Mouse (Mus musculus) erythroblast, embryonic 14.5 days (primary cell): ENCODE results near the gene Nufip2. TPM values are rescaled to one million over a fixed set of nuclear protein-coding genes. Genes with fewer than 3 reads are reported as not detected.

Experiments
- H3K27me3 ChIP-seq: 2 replicates; pipeline ENCODE4 v1.6.1; 2012; ENCODE audit warnings: inconsistent platforms; ENCODE audit not compliant: control insufficient read depth
- H3K36me3 ChIP-seq: 2 replicates; pipeline ENCODE4 v1.6.1; 2012; ENCODE audit warnings: mild to moderate bottlenecking, inconsistent platforms; ENCODE audit not compliant: control insufficient read depth
- H3K4me1 ChIP-seq: 2 replicates; pipeline ENCODE4 v1.6.1; 2012; ENCODE audit warnings: inconsistent platforms; ENCODE audit not compliant: control insufficient read depth
- H3K4me3 ChIP-seq: replicated peaks from 2 replicates; pipeline ENCODE3; 2012; ENCODE audit warnings: moderate library complexity, mild to moderate bottlenecking, inconsistent platforms
- H3K9me3 ChIP-seq: 2 replicates; pipeline ENCODE4 v1.6.1; 2012; ENCODE audit warnings: low read length, inconsistent platforms, mixed read lengths; ENCODE audit not compliant: control insufficient read depth
- GATA1 ChIP-seq: IDR thresholded peaks from 2 replicates; pipeline ENCODE4 v1.6.1; 2012; ENCODE audit warnings: low read length, inconsistent platforms, mixed read lengths
- TAL1 ChIP-seq: IDR thresholded peaks from 3 replicates; pipeline ENCODE4 v1.6.1; 2012; ENCODE audit warnings: low read length, inconsistent platforms, mixed read lengths
- polyA plus RNA-seq: library from polyadenylated mRNA; stranded (reverse); fragments of >175 nt; gene quantifications from 2 replicates; pipeline ENCODE4 v1.2.3, GENCODE M21; 2012

The Nufip2 gene
- polyA plus RNA-seq, 1 experiment = 1.0 TPM

GRCm38 (mm10) chr11:77705920-77706319 lies 20.0 kb downstream of the Nufip2 start:
- peaks cover 10% of the 10 kb centered on the region for H3K4me1 ChIP-seq
- no peaks in the 10 kb centered on the region for H3K9me3 ChIP-seq
- TF ChIP-seq TAL1 (no peak), GATA1 (no peak)
- H3K27me3 ChIP-seq = no peaks in the 10 kb centered on the region
- H3K36me3 ChIP-seq = peaks cover 84% of the 10 kb centered on the region
- no peak overlapping the region for H3K4me3 ChIP-seq

GRCm38 (mm10) chr11:77709039-77709438 lies 23.1 kb downstream of the Nufip2 start:
- no peak for TF ChIP-seq TAL1
- no peak for TF ChIP-seq GATA1
- Histone ChIP-seq H3K4me3 (no peak overlapping the region), H3K4me1 (peaks cover 8% of the 10 kb centered on the region), H3K36me3 (peaks cover 81% of the 10 kb centered on the region), H3K27me3 (no peaks in the 10 kb centered on the region), H3K9me3 (no peaks in the 10 kb centered on the region)

- H3K27me3 ChIP-seq = no peaks in the 10 kb centered on the region
- H3K36me3 ChIP-seq = peaks cover 69% of the 10 kb centered on the region
- peaks cover 3% of the 10 kb centered on the region; the same call in 1 of the 2 replicates for H3K4me1 ChIP-seq
- TF ChIP-seq TAL1 (no peak), GATA1 (no peak)
- no peak overlapping the region for H3K4me3 ChIP-seq
- no peaks in the 10 kb centered on the region for H3K9me3 ChIP-seq
Measured at GRCm38 (mm10) chr11:77713736-77714135, 27.8 kb downstream of the Nufip2 start.

- no peaks in the 10 kb centered on the region for H3K9me3 ChIP-seq
Measured at GRCm38 (mm10) chr11:77719055-77719454, 33.1 kb downstream of the Nufip2 start.

GRCm38 (mm10) chr11:77721389-77721788 lies 35.4 kb downstream of the Nufip2 start:
- Histone ChIP-seq H3K4me3 (no peak overlapping the region), H3K36me3 (peaks cover 11% of the 10 kb centered on the region), H3K4me1 (no peaks in the 10 kb centered on the region), H3K27me3 (no peaks in the 10 kb centered on the region), H3K9me3 (no peaks in the 10 kb centered on the region)
- TF ChIP-seq TAL1 (no peak), GATA1 (no peak)

More at GRCm38 (mm10) chr11:77719055-77719454, 33.1 kb downstream of the Nufip2 start:
- H3K36me3 ChIP-seq = peaks cover 26% of the 10 kb centered on the region
- no peaks in the 10 kb centered on the region for H3K4me1 ChIP-seq
- TF ChIP-seq TAL1 = no peak
- no peak for TF ChIP-seq GATA1
- H3K27me3 ChIP-seq = no peaks in the 10 kb centered on the region
- H3K4me3 ChIP-seq = no peak overlapping the region

- Histone ChIP-seq H3K27me3 (peaks cover 5% of the 10 kb centered on the region; the same call in 1 of the 2 replicates), H3K4me3 (no peak overlapping the region), H3K9me3 (no peaks in the 10 kb centered on the region), H3K4me1 (no peaks in the 10 kb centered on the region), H3K36me3 (no peaks in the 10 kb centered on the region)
- TF ChIP-seq GATA1 (no peak), TAL1 (no peak)
Measured at GRCm38 (mm10) chr11:77724766-77725165, 38.8 kb downstream of the Nufip2 start.

GRCm38 (mm10) chr11:77725183-77725582 lies 39.2 kb downstream of the Nufip2 start, which contains the start of gene Cryba1:
Gene Cryba1 (minus strand): TSS chr11:77725283.
- Histone ChIP-seq H3K9me3 (no peaks in the 10 kb centered on the region), H3K4me1 (no peaks in the 10 kb centered on the region), H3K36me3 (no peaks in the 10 kb centered on the region), H3K4me3 (no peak within 1 kb of the TSS), H3K27me3 (peaks cover 5% of the 10 kb centered on the region; the same call in 1 of the 2 replicates)
- TF ChIP-seq TAL1 (no peak), GATA1 (no peak)

- TF ChIP-seq TAL1 (no peak), GATA1 (no peak)
- Histone ChIP-seq H3K4me3 (no peak overlapping the region), H3K4me1 (no peaks in the 10 kb centered on the region), H3K27me3 (peaks cover 19% of the 10 kb centered on the region), H3K9me3 (no peaks in the 10 kb centered on the region), H3K36me3 (no peaks in the 10 kb centered on the region)
Measured at GRCm38 (mm10) chr11:77728587-77728986, 42.6 kb downstream of the Nufip2 start.

GRCm38 (mm10) chr11:77737289-77737688 lies 51.3 kb downstream of the Nufip2 start:
- Histone ChIP-seq H3K36me3 (no peaks in the 10 kb centered on the region), H3K4me3 (no peak overlapping the region), H3K27me3 (peaks cover 9% of the 10 kb centered on the region), H3K9me3 (no peaks in the 10 kb centered on the region), H3K4me1 (no peaks in the 10 kb centered on the region)
- TF ChIP-seq TAL1 (no peak), GATA1 (no peak)

- Histone ChIP-seq H3K36me3 (no peaks in the 10 kb centered on the region), H3K27me3 (peaks cover 7% of the 10 kb centered on the region), H3K9me3 (no peaks in the 10 kb centered on the region), H3K4me1 (no peaks in the 10 kb centered on the region; the same call in 1 of the 2 replicates), H3K4me3 (no peak overlapping the region)
- TF ChIP-seq TAL1 (no peak), GATA1 (no peak)
Measured at GRCm38 (mm10) chr11:77738555-77738954, 52.6 kb downstream of the Nufip2 start.
